Mouse (Mus musculus): Measurements from ENCODE around the gene Vcpkmt.

- no peak for TF ChIP-seq CTCF (IDR thresholded peaks at IDR 0.05; ENCODE audit: insufficient read depth, low read depth, low read length)
- TF ChIP-seq POLR2A (IDR thresholded peaks at IDR 0.05; ENCODE audit: insufficient read depth, low read depth, low read length) = no peak
Observed at GRCm38 (mm10) chr12:69568266-69568665, 14.6 kb downstream of the Vcpkmt start.
